Mouse (Mus musculus) E14TG2a.4 (cell line): ENCODE data around the gene Hus1.

Experiments
- CTCF ChIP-seq: conservative IDR thresholded peaks from 2 replicates; pipeline ENCODE4 v1.5.1; 2014; ENCODE audit warnings: low read length
- NANOG ChIP-seq: IDR thresholded peaks from 2 replicates; pipeline ENCODE4 v1.6.1; 2014; ENCODE audit warnings: borderline replicate concordance, low read length, mixed read lengths
- POU5F1 ChIP-seq: IDR thresholded peaks from 2 replicates; pipeline ENCODE4 v1.6.1; 2014; ENCODE audit warnings: low read length, borderline replicate concordance

DNA sequence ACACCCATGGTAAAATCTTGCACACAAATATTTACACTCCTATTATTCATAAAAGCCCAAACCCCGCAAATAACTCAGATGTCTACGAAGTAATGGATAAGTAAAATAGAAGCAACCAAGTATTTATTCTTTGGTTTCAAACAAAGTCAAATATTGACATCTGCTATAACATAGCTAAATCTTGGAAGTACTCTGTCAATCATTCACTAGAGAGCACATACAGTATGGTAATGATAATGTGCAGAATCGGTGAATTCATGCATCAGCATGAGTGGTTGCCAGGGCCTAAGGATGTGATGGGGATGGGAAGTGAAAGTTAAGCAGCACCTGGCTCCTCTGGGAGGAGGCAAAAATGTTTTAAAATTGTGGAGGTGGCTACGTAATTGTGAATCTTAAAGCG, 9.2 kb upstream of the Hus1 start:
- TF ChIP-seq CTCF (no peak), POU5F1 (no peak), NANOG (no peak)
